Mouse (Mus musculus) Muller cell, postnatal 12 days (primary cell): ENCODE results near the gene Gaa.

ENCODE experiments used
- DNase-seq: peaks from one replicate; pipeline ENCODE4 v3.0.0-alpha.2; 2015; ENCODE audit errors: inconsistent ontology term

The Gaa gene

DNA sequence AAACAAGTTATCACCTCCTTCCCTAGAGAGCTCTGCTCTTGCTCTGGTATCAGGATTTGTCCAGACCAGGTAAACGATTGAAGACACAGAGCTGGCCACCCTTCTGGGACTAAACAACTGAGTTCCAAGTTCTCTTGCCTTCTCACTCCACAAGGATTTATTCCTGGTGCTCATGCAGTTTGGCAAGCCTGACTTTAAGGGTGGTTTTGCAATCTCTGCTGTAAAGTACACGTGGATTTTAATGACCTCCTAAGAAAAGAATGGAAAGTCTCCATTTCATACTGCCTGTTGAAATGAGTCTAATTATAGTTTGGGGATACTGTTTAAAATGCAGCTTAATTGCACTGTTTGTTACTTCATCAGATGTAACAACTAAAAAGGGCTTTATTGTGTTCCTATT is 33.3 kb downstream of the Gaa start:
- DNase-seq: no peak

DNA sequence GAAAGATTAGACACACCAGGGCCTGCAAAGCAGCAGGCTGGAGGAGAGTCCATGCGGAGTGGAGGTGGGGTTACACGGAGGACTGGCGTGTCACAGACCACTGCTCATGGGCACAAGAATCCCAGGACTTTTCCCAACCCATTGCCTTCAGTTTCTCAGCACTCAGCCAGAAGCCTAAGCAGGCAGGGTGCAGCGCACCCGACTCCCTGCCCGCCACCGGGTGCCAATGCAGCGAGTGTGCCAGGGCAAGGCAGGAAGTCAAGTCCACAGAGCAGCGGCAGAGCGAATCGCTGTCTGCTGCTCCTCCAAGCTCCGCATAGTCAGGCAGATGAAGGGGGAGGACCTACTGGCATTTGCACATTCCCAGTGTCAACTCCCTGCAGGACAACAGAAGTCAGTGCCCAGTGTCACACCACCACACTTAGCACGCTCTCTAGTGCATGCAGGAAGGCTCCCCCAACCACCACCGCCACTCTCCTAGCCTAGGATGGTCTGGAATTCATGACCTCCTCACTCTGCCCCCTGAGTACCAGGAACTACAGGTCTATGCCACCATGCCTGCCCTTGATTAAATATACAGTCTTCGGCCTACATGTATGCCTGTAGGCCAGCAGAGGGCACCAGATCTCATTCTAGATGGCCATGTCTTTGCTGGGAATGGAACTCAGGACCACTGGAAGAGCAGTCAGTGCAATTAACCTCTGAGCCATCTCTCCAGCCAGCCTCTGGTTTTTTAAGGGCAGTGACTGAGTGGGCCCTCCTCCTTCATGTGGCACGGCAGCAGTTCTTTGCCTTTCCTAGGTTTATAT is 37.4 kb downstream of the Gaa start:
- peak; percentile 22 for DNase-seq

DNA sequence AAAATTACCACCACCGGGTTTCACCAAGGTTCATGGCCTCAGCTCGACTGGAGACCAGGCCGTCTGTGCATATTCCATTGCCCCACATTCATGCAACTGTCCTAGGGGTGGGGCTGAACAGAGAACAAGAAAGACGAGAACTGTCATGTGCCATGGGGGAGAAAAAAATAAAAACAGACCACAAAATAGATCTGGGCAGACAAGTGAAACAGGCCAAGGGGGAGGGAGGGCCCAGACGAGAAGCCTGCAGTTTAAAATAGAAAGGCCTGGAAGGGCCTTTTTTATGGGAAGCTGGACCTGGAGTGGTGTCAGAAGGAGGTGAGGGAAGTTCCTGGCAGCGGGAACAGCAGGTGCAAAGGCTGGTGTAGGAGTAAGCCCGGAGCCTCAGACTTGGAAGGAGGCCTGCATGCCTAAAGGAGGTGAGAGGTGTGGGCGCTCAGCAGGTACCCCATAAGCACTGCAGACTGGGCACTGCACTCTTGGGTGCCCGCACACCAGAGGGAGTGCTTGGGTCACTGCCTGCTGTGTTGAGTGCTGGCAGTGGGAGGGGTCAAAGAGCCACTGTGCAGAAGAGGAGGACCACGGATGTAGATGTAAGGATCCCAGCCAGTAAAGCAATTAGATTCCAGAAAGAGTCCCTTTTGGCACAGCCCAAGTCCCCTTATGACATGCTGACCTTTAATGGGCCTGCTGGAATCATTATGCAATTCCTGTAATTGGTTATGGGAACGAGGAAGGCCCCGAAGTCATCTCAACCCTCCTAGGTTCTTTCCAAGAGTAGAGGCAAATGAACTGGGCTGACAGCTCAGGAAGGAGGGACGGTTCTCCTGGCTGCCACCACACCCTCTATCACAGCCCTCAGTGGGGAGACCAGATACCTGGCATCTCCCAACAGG is 39.3 kb downstream of the Gaa start:
- no peak for DNase-seq

DNA sequence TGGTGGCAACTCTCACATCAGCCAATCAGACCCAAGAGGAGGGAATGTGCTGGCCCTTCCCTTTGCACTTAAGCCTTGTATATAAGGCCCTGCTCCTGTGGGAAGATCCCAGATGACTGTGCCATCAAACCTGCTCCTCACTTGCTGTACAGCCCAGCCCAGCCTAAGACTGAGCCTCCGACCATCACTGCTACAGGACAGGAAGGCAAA is 39.9 kb downstream of the Gaa start, which contains the start of gene Card14:
Card14 (plus strand) TSS at position 111 of the 210 bp plus-strand sequence.
- DNase-seq: no peak

DNA sequence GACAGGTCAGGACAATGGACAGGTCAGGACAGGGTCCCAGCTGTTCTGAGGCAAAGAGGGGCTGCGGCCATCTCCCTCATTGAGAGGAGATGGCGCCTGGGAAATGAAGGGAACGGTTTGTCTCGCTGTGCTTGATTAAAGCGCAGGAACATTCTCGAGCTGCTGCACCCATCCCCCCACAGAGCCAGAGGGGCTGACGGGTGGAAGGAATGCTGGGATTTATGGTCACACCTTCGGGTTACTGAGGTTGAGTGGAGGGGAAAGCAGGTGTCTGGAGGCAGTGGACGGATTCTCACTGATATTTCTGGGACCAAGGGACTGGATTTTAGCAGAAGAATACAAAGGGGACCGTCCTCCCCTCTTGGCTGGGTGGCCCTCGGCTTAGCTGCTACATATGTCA is 40.2 kb downstream of the Gaa start:
- DNase-seq: no peak

DNA sequence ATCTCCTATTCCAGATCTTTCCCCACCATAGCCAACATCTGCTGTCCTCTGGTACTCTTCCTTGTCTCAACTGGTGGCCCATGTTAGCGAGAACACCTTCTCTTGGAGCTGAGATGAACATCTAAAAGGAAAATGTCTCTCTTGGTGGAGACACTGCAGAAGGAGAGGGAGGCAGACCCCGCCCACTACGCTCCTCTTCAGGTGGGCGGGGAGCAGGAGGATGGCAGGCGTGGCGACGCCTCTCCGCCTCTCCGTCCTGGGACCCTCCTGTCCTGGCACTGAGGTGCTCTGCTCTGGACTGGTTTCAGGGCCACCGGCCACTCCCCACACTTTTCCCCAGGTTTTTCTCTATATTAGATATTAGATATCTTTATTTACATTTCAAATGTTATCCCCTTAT is 42.9 kb downstream of the Gaa start:
- no peak for DNase-seq

DNA sequence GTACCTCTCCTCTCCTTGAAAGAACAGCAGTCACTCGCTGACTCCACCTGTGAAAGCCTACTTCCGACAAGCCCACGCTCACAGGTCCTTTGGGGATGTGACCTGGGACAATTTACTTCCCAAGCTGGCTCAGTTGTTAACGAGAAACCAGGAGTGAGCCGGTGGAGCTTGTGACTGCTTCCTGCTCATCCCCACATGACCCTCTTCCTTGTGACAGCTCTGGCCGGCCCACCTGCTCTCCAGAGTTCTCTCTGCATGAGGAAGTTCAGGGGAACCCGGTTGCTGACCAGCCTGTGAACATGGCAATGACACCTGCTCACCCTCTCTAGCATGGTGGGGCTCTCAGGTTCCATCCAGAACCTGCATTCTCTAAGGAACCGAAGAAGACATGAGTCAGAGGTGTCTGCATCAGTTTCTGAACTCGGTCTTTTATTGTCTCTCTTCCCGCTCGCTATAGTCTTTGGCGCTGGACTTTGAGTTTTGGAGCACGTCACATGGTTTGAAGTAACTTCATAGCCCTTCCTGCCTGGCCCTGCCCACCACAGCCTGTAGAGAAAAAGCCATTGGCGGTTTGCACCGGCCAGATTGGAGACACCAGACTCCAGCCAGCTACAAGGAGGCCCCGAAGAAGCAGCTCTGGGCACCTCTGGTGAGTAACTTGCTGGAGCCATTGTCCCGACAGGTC is 46.7 kb downstream of the Gaa start:
- no peak for DNase-seq

DNA sequence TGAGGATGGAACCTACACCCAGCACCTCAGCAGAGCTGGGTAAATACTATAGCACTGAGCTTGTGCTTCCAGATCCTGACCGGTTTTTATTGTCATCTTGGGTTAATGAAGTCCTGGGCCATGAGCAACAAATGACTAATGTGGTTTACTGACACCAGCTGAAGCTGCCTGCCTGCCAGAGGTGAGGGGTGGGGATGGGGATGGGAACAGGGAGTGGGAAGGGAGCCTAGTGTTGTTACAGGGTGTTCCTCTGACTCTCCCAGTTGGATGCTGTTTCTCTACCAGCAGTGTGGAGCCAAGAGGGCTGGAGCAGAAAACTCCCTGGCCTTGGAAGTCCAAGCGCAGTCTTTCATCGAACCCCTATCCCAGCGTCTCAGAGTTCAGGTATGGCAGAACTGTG is 49.0 kb downstream of the Gaa start:
- DNase-seq: peak; percentile 63

DNA sequence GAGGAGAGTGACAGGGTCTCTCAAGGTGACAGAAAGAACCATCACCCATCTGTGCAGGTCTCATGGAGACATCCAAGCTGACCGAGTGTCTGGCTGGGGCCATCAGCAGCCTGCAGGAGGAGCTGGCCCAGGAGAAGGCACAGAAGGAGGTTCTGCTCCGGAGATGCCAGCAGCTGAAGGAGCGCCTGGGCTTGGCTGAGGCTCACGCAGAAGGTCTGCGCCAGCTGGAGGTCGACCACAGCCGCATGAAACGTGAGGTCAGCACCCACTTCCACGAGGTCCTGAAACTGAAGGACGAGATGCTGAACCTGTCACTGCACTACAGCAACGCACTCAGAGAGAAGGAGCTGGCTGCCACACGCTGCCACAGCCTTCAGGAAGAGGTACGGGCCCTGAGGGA is 54.8 kb downstream of the Gaa start:
- no peak for DNase-seq

DNA sequence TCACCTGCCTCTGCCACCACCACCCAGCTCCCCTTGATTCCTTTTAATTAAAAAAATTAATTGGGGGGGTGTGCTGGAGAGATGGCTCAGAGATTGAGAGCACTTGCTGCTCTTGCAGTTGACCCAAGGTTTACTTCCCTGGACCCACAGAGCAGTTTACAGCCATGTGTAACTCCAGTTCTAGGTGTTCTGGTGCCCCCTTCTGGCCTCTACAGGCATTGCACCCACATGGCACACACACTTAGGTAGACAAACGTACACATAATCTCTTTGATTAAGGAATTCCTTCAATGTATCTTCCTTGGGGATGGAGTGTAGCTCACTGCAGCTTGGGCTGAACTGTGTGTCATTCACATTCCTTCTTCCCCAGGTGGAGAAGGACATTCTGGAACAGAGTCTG is 57.4 kb downstream of the Gaa start:
- DNase-seq: no peak

DNA sequence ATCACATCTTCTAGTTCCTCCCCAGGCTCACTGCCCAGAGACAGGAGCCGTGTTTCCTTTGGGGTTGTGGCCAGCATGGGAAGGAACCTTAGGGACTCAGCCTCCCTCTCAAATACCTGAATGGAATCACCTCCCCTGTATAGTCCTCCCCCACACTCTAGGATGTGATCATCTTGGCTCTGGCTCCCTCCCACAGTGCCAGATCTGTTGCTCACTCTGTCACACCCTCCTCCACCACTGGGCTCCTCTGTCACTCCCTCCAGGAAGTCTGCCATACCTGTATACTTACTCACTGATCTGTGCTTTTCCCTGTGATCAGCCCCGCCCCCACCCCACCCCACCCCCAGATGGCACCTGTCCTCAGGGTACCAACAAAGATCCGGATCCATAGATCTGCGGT is 62.9 kb downstream of the Gaa start:
- no peak for DNase-seq

DNA sequence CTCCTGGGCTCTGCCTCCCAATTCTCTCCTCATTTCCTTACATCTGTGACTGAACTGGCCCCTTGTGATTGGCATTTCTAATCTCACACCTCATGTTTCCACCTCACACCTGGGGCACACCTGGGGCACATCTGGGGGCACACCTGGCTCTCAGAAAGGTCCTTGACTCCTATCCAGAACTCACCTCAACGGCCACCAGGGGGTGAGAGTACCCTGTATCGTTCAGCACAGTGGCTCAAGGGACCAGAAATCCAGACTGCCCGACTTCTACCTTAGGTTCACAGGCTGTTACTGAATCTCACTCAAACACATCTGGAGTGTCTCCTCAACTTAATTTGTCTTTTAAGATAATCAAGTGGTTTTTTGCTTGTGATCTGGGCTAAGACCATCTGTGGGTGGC is 64.3 kb downstream of the Gaa start:
- DNase-seq: no peak
